Mouse (Mus musculus): ENCODE results near the gene R3hdm4. TPM values are rescaled to one million over a fixed set of nuclear protein-coding genes. Genes with fewer than 3 reads are reported as not detected.

The R3hdm4 gene
- total and polyA plus RNA-seq, 3 experiments, result 82.4 to 123 (median 85.6) TPM

DNA sequence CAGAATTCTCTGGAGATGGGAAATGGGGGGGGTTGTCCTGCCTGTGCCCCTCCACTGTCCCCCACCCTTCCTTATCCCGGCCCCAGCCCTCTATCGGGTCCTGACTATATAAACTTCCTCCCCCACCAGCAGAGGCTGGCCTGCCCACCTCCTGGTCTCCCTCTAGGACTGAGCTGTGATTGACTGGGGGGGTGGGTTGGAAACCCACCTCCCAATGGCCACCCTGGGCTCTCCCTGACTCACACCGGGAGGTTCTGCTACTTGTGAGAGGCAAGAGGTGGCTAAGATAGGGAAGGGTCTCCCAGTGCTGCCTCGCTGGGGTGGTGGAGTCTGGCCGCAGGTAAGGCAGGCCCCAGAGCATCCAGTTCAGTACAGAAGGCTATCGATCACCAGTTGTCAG is 26.5 kb upstream of the R3hdm4 start:
- 74% methylated on average over 6 of the region's 6 CpGs for WGBS
- H3K4me1 ChIP-seq (ENCODE audit: control insufficient read depth, insufficient read depth, low read length), result no peaks in the 10 kb centered on the region
- no peak overlapping the region for H3K27ac ChIP-seq
- no peak overlapping the region for H3K4me3 ChIP-seq
- no peak overlapping the region for H3K9ac ChIP-seq (ENCODE audit: low read depth, low read length)
- no peaks in the 10 kb centered on the region for H3K27me3 ChIP-seq (ENCODE audit: control insufficient read depth, insufficient read depth, low read length)
- DNase-seq, result no peak
- no peaks in the 10 kb centered on the region for H3K79me2 ChIP-seq (replicated peaks; ENCODE audit: control insufficient read depth, insufficient read depth, low read length)
- no peaks in the 10 kb centered on the region for H3K36me3 ChIP-seq (ENCODE audit: control insufficient read depth, insufficient read depth, low read length)
- TF ChIP-seq POLR2A (IDR thresholded peaks at IDR 0.05; ENCODE audit: insufficient read depth, low read depth, low read length), result no peak
- no peak for TF ChIP-seq EP300 (IDR thresholded peaks at IDR 0.05; ENCODE audit: insufficient read depth, low read depth, low read length)
- no peak for TF ChIP-seq CTCF (IDR thresholded peaks at IDR 0.05)
- intact Hi-C loops (cut with DNase I), result no loop called here

DNA sequence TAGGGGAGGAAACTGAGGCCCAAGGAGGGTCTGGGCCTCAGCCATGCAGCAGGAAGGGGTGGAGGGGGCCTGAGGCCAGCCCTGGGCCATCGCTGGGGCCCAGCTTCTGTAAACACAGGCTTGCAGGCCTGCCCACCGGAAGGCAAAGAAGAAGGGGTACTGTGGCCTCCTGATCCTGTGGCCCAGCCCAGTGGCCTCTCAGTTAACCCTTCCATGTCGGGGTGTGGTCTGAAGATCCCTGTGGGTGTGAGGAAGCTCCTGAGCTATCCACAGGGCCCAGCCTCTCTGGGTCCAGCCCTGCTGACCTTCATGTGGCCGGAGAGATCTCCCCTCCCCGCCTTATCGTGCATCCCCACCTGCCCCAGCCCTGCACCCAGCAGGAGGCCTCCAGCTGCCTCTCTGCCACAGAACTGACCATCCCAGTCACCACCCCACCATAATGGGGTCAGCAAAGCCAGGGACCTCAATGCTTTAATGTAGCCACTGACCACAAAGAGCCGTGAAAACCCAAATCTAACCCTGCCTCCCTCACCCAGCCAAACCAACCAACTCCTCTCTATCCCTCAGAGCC is 25.8 kb upstream of the R3hdm4 start:
- Histone ChIP-seq H3K27me3 (ENCODE audit: control insufficient read depth, insufficient read depth, low read length) (no peaks in the 10 kb centered on the region), H3K27ac (no peak overlapping the region), H3K79me2 (replicated peaks; ENCODE audit: control insufficient read depth, insufficient read depth, low read length) (no peaks in the 10 kb centered on the region), H3K4me1 (ENCODE audit: control insufficient read depth, insufficient read depth, low read length) (no peaks in the 10 kb centered on the region), H3K36me3 (ENCODE audit: control insufficient read depth, insufficient read depth, low read length) (no peaks in the 10 kb centered on the region), H3K9ac (ENCODE audit: low read depth, low read length) (no peak overlapping the region), H3K4me3 (no peak overlapping the region)
- TF ChIP-seq CTCF (IDR thresholded peaks at IDR 0.05), result no peak
- TF ChIP-seq EP300 (IDR thresholded peaks at IDR 0.05; ENCODE audit: insufficient read depth, low read depth, low read length), result no peak
- no peak for TF ChIP-seq POLR2A (IDR thresholded peaks at IDR 0.05; ENCODE audit: insufficient read depth, low read depth, low read length)
- intact Hi-C loops (cut with DNase I), result no loop called here
- no peak for DNase-seq
- WGBS, result 61% methylated on average over 7 of the region's 7 CpGs

DNA sequence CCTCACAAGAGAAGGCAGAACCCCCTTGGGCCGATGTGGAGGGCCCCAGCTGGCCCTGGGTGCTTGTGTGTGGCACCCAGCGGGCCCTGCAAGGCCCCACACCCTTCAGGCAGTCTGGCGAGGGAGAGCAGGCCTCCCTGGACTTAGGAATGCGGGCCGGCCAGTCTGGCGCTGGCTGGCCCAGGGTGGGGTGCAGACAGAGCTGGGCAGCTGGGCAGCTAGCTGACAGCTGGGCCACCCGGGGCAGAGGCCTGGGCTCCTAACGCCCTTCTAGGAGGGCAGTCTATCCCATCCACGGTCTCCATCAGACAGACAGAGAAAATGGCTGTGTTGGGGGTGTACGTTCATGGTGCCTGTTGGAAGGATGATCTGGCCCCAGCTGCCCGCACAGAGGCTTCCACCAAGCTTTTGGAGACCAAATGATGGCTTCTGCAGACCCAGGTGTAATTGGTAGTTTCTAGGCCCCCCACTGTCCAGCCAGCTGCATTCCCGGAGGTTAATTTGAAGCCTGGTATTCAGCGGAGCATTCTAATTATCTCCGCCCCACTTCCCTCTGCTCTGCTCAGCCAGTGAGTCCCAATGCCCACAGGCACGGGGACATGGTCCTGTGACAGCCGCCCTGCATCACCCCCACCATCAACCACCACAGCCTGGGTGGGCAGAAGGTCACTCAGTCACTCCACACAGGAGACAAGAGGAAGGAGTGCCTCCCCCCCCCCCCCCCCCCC is 24.7 kb upstream of the R3hdm4 start:
- WGBS, result 80% methylated on average over 16 of the region's 16 CpGs
- no peak for DNase-seq
- H3K9ac ChIP-seq (ENCODE audit: low read depth, low read length), result no peak overlapping the region
- H3K27ac ChIP-seq, result no peak overlapping the region
- TF ChIP-seq POLR2A (IDR thresholded peaks at IDR 0.05; ENCODE audit: insufficient read depth, low read depth, low read length) (no peak), EP300 (IDR thresholded peaks at IDR 0.05; ENCODE audit: insufficient read depth, low read depth, low read length) (no peak), CTCF (IDR thresholded peaks at IDR 0.05) (no peak)
- no peaks in the 10 kb centered on the region for H3K27me3 ChIP-seq (ENCODE audit: control insufficient read depth, insufficient read depth, low read length)
- no peaks in the 10 kb centered on the region for H3K4me1 ChIP-seq (ENCODE audit: control insufficient read depth, insufficient read depth, low read length)
- no peaks in the 10 kb centered on the region for H3K79me2 ChIP-seq (replicated peaks; ENCODE audit: control insufficient read depth, insufficient read depth, low read length)
- intact Hi-C loops (cut with DNase I), result no loop called here
- no peaks in the 10 kb centered on the region for H3K36me3 ChIP-seq (ENCODE audit: control insufficient read depth, insufficient read depth, low read length)
- no peak overlapping the region for H3K4me3 ChIP-seq

- Histone ChIP-seq H3K4me1 (ENCODE audit: control insufficient read depth, insufficient read depth, low read length) (no peaks in the 10 kb centered on the region), H3K36me3 (ENCODE audit: control insufficient read depth, insufficient read depth, low read length) (no peaks in the 10 kb centered on the region), H3K27me3 (ENCODE audit: control insufficient read depth, insufficient read depth, low read length) (no peaks in the 10 kb centered on the region), H3K27ac (no peak overlapping the region), H3K9ac (ENCODE audit: low read depth, low read length) (no peak overlapping the region), H3K79me2 (replicated peaks; ENCODE audit: control insufficient read depth, insufficient read depth, low read length) (no peaks in the 10 kb centered on the region), H3K4me3 (no peak overlapping the region)
- DNase-seq, result no peak
- TF ChIP-seq CTCF (IDR thresholded peaks at IDR 0.05) (no peak), POLR2A (IDR thresholded peaks at IDR 0.05; ENCODE audit: insufficient read depth, low read depth, low read length) (no peak), EP300 (IDR thresholded peaks at IDR 0.05; ENCODE audit: insufficient read depth, low read depth, low read length) (no peak)
- intact Hi-C loops (cut with DNase I), result no loop called here
- 89% methylated on average over 9 of the region's 9 CpGs for WGBS
These were observed 22.5 kb upstream of the R3hdm4 start for GRCm38 (mm10) chr10:79943471-79943901.

DNA sequence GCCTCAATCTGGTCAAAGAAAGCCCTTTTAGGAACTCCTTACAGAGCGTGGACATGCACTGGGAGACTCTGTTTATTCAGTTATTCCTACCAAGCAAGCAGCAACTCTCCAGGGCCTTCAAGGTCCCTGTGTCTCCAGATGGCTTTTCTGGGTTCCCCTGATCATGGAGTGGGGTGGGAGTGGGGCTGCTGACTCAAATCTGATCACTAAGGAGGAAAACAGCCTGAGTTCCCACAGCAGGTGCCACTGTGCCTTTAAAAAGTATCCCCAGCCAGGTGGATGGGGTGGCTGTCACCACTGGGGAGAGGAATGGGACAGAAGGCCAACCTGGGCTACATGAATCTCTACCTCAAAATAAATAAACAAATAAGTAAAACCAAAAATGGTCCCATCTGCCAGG is 22.0 kb upstream of the R3hdm4 start:
- no peak for DNase-seq
- no peak overlapping the region for H3K4me3 ChIP-seq
- WGBS, result 88% methylated on average over 1 of the region's 1 CpGs
- no peaks in the 10 kb centered on the region for H3K4me1 ChIP-seq (ENCODE audit: control insufficient read depth, insufficient read depth, low read length)
- H3K27ac ChIP-seq, result no peak overlapping the region
- TF ChIP-seq EP300 (IDR thresholded peaks at IDR 0.05; ENCODE audit: insufficient read depth, low read depth, low read length) (no peak), CTCF (IDR thresholded peaks at IDR 0.05) (no peak), POLR2A (IDR thresholded peaks at IDR 0.05; ENCODE audit: insufficient read depth, low read depth, low read length) (no peak)
- H3K36me3 ChIP-seq (ENCODE audit: control insufficient read depth, insufficient read depth, low read length), result no peaks in the 10 kb centered on the region
- no peaks in the 10 kb centered on the region for H3K79me2 ChIP-seq (replicated peaks; ENCODE audit: control insufficient read depth, insufficient read depth, low read length)
- H3K9ac ChIP-seq (ENCODE audit: low read depth, low read length), result no peak overlapping the region
- intact Hi-C loops (cut with DNase I), result no loop called here
- no peaks in the 10 kb centered on the region for H3K27me3 ChIP-seq (ENCODE audit: control insufficient read depth, insufficient read depth, low read length)

DNA sequence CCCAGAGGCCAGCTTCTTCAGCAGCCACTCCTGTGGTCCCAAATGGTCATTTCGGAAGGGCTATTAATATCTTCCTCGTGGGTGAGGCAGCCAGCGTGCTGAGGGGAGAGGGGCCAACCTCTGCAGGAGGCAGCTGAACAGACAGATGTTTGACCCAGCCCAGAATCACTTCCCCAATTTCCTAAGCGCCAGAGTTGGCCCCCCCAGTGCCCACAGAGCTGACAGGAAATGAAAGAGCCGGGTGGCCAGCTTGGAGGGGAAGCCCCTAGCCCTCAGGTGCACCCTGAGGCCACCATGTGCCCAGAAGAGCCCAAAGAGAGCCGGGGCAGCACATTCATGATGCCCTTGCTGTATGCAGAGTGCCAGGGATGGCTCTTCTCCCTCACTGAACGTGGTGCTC is 19.7 kb upstream of the R3hdm4 start:
- no peak overlapping the region for H3K4me3 ChIP-seq
- H3K27me3 ChIP-seq (ENCODE audit: control insufficient read depth, insufficient read depth, low read length), result no peaks in the 10 kb centered on the region
- H3K9ac ChIP-seq (ENCODE audit: low read depth, low read length), result no peak overlapping the region
- H3K27ac ChIP-seq, result no peak overlapping the region
- intact Hi-C loops (cut with DNase I), result no loop called here
- H3K4me1 ChIP-seq (ENCODE audit: control insufficient read depth, insufficient read depth, low read length), result peaks cover 7% of the 10 kb centered on the region
- WGBS, result 36% methylated on average over 7 of the region's 7 CpGs
- 0 out of 2 replicates have a peak, but pooled peaks have one; percentile 45 for TF ChIP-seq EP300 (IDR thresholded peaks at IDR 0.05; ENCODE audit: insufficient read depth, low read depth, low read length)
- no peak for TF ChIP-seq POLR2A (IDR thresholded peaks at IDR 0.05; ENCODE audit: insufficient read depth, low read depth, low read length)
- no peak for TF ChIP-seq CTCF (IDR thresholded peaks at IDR 0.05)
- no peaks in the 10 kb centered on the region for H3K79me2 ChIP-seq (replicated peaks; ENCODE audit: control insufficient read depth, insufficient read depth, low read length)
- no peaks in the 10 kb centered on the region for H3K36me3 ChIP-seq (ENCODE audit: control insufficient read depth, insufficient read depth, low read length)
- peak in 1 of 2 experiments; percentile 77 for DNase-seq

Data from heart, adult 2 months (tissue).